Mouse (Mus musculus): ENCODE data around the gene Bcl7a.

DNA sequence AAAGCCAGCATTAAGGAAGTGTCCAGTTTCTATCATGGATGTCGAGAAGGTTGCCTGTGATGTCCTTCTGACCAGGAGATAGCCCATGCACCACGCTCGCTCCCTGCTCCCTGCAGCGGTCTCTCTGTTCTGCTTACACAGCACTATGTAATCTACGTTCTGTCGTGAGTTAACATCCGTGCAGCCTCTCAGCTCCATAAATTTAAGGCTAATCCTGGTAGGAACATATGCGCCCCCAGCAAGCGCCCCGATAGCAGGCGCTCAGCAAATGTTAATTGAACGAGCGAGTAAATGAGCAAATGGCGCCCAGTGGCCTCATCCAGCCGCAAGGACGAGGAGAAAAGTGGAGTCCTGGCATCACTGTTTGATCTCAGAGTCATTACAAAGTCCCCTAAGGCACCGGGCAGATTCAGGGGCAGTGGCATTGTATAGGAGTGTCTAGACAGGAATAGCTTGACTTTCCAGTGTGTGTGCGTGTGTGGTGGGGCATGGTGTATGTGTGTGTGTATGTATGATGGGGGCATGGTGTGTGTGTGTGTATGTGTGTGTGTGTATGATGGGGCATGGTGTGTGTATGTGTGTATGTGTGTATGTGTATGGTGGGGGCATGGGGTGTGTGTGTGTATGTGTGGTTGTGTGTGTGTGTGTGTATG, 35.9 kb upstream of the Bcl7a start:
- TF ChIP-seq POLR2A (IDR thresholded peaks at IDR 0.05; ENCODE audit: insufficient read length, low read depth) (no peak), MYOD1 (IDR thresholded peaks at IDR 0.05; ENCODE audit: control insufficient read depth in 1 of 3, insufficient read length in 2 of 3, low read depth in 2 of 3) (no peak), SRF (IDR thresholded peaks at IDR 0.05; ENCODE audit: control insufficient read depth, insufficient read length, low read depth) (no peak), MAX (IDR thresholded peaks at IDR 0.05; ENCODE audit: low read depth) (no peak), TCF12 (IDR thresholded peaks at IDR 0.05; ENCODE audit: insufficient read depth, poor library complexity, severe bottlenecking) (no peak), CEBPB (IDR thresholded peaks at IDR 0.05; ENCODE audit: insufficient read depth, poor library complexity, severe bottlenecking) (no peak), POLR2AphosphoS2 (IDR thresholded peaks at IDR 0.05; ENCODE audit: insufficient read length, low read depth) (no peak), MYOG (IDR thresholded peaks at IDR 0.05; ENCODE audit: control insufficient read depth in 1 of 3, insufficient read depth in 1 of 3, insufficient read length in 2 of 3, low read depth in 2 of 3) (no peak), REST (IDR thresholded peaks at IDR 0.05; ENCODE audit: insufficient read depth, insufficient read length) (no peak), TCF3 (IDR thresholded peaks at IDR 0.05; ENCODE audit: insufficient read length, low read depth) (no peak)

Measured in myocyte (in vitro differentiated cells).